10 mouse cellular contexts compared by ENCODE assay signal in the genomic region with DNA sequence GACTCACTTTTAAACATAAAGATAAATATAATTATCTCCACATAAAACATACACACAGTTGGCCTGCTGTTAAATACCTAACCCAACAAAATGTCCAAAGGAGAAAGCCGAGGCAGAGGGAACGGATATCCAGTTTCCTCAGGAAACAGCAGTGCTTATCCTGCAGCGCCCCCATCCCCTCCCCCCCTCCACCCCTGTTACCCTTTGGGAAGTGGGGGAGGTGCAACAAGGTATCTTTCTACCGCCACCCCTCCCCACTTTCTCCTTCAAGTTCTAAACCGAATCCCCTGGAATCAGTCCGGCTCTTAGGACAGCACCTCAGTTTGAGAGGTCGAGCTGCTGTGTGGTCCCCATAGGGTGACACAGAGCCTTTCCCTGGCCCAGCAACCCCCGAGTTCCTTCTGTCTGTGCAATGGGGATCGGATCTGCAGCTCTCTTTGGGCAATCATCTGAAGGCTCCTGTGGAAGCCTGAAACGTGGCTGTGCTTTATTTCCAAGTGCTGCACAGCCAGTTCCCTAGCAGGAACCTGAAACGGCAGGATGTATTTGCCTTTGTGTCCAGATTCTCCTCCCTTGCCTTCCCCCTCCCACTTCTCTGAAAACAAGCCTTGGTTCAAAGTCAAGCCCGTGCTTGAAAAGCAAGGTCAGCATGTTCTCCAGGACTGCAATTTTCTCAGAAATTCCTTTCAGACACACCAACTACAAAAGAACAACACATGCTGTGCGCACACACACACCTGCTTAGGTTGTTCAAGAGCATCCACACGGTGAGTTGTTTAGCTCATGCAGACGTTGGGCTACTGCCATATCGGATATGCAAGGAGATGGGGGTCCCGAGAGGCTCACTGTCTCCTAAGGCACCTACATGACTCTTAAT. TPM values are rescaled to one million over a fixed set of nuclear protein-coding genes. Genes with fewer than 3 reads are reported as not detected.
A peak's percentile ranks its signal among the peaks of the same experiment; 100 is the strongest.
DNase-seq lines count a peak whose midpoint lies in the region; ATAC-seq and TF ChIP-seq lines count a peak whose summit lies in the region.
"Had no signal": no experiment of that assay in that cellular context is flagged by ENCODE, and none has a peak within 500 bp of the region (broad histone marks: within the 10 kb centered on the region; RNA-seq: fewer than 3 reads in every experiment).

No protein-coding gene starts in this region.

- ATAC-seq in intestine, embryonic 14.5 days (replicated peaks; ENCODE audit: low FRiP score, low TSS enrichment, low read depth), result no peak
- ATAC-seq in liver, postnatal 0 days, result peak; percentile 25; the same call in 1 of the 2 replicates
- ATAC-seq in cerebellum, adult (ENCODE audit: insufficient number of reproducible peaks, low FRiP score, low TSS enrichment), result no peak

- no peak for TF ChIP-seq EP300 in liver, postnatal 0 days (IDR thresholded peaks at IDR 0.05; ENCODE audit: low read depth)

- no peak overlapping the region for H3K9ac ChIP-seq in intestine, embryonic 14.5 days (ENCODE audit: low read length)
- no peak overlapping the region for H3K9ac ChIP-seq in liver, postnatal 0 days (replicated peaks)

- H3K27me3 ChIP-seq in intestine, embryonic 14.5 days (replicated peaks; ENCODE audit: control insufficient read depth, insufficient read depth, low read length), result no peaks in the 10 kb centered on the region
- H3K27me3 ChIP-seq in liver, postnatal 0 days (ENCODE audit: insufficient read depth, low read length), result no peaks in the 10 kb centered on the region
- H3K27me3 ChIP-seq: CH12.LX had no signal

- 0 out of 2 replicates have a peak, but pooled peaks have one; percentile 27 for TF ChIP-seq POLR2A in bone marrow macrophage, adult 2 months (IDR thresholded peaks at IDR 0.05; ENCODE audit: borderline replicate concordance, low read depth, low read length)

- DNase-seq in gastrocnemius, postnatal 25 days, result peak; percentile 29
- DNase-seq in gastrocnemius, postnatal 4 days (ENCODE audit: low spot score in 2 of 2), result no peak
- DNase-seq in intestine, embryonic 14.5 days (ENCODE audit: low spot score), result no peak
- no peak for DNase-seq in liver, postnatal 0 days
- no peak for DNase-seq in cerebellum, adult 9-11 months
- no peak for DNase-seq in B cell, adult 2 months

- no peaks in the 10 kb centered on the region for H3K9me3 ChIP-seq in intestine, embryonic 14.5 days (ENCODE audit: control insufficient read depth, low read length)
- H3K9me3 ChIP-seq in liver, postnatal 0 days (ENCODE audit: low read length), result no peaks in the 10 kb centered on the region

- 42% methylated on average over 17 of the region's 17 CpGs for WGBS in intestine, embryonic 14.5 days
- WGBS in liver, postnatal 0 days (ENCODE audit: insufficient replicate concordance), result 35% methylated on average over 17 of the region's 17 CpGs

- H3K4me3 ChIP-seq in bone marrow macrophage, adult 2 months (ENCODE audit: insufficient read depth, low read length), result peak overlapping the region; percentile 10; the same call in 1 of the 2 replicates
- H3K4me3 ChIP-seq in intestine, embryonic 14.5 days (ENCODE audit: low read depth, low read length), result no peak overlapping the region
- no peak overlapping the region for H3K4me3 ChIP-seq in liver, postnatal 0 days (ENCODE audit: low read depth, low read length)

- no peak overlapping the region for H3K4me2 ChIP-seq in intestine, embryonic 14.5 days (ENCODE audit: low read length)
- no peak overlapping the region for H3K4me2 ChIP-seq in liver, postnatal 0 days (ENCODE audit: low read depth, low read length)

- H3K4me1 ChIP-seq in bone marrow macrophage, adult 2 months (ENCODE audit: control insufficient read depth, insufficient read depth, low read length), result peaks cover 76% of the 10 kb centered on the region
- H3K4me1 ChIP-seq in intestine, embryonic 14.5 days (replicated peaks; ENCODE audit: control insufficient read depth, insufficient read depth, low read length), result peaks cover 37% of the 10 kb centered on the region
- H3K4me1 ChIP-seq in liver, postnatal 0 days (ENCODE audit: insufficient read depth), result peaks cover 7% of the 10 kb centered on the region; the same call in 1 of the 2 replicates

- H3K27ac ChIP-seq in bone marrow macrophage, adult 2 months (ENCODE audit: insufficient read depth, low read depth, low read length), result peak overlapping the region; percentile 98
- H3K27ac ChIP-seq in intestine, embryonic 14.5 days (ENCODE audit: low read depth), result peak overlapping the region; percentile 49
- H3K27ac ChIP-seq in liver, postnatal 0 days (ENCODE audit: low read depth), result peak overlapping the region; percentile 55

- peaks cover 42% of the 10 kb centered on the region for H3K36me3 ChIP-seq in intestine, embryonic 14.5 days (ENCODE audit: control insufficient read depth, insufficient read depth, low read length)
- peaks cover 22% of the 10 kb centered on the region for H3K36me3 ChIP-seq in liver, postnatal 0 days (replicated peaks; ENCODE audit: insufficient read depth, low read length)

- TF ChIP-seq CTCF in bone marrow macrophage, adult 2 months (IDR thresholded peaks at IDR 0.05; ENCODE audit: low read depth, low read length), result no peak
- no peak for TF ChIP-seq CTCF in liver, postnatal 0 days (IDR thresholded peaks at IDR 0.05; ENCODE audit: low read depth)

RNA-seq across cellular contexts. Expression of gene Naa20, which starts 17.6 kb away (rescaled TPM):
- total RNA-seq in gastrocnemius, postnatal 25 days (2021), result 10 to 100 TPM; 54.6 to 57.2 TPM
- 10 to 100 TPM; 65.0 to 72.0 TPM for total RNA-seq in gastrocnemius, postnatal 4 days (2021)
- polyA plus RNA-seq in bone marrow macrophage, adult 2 months (2012; ENCODE audit: insufficient read depth, insufficient read length, missing spikeins), result 77.3 and 85.4 TPM in 2 replicates
- polyA plus RNA-seq in intestine, embryonic 14.5 days (2014; fragmentation: Nextera tagmentation; extraction: Ambion mirVana), result 171 and 181 TPM in 2 replicates
- 55.0 and 60.0 TPM in 2 replicates for polyA plus RNA-seq in liver, postnatal 0 days (2015; fragmentation: Nextera tagmentation; extraction: Ambion mirVana)

RNA-seq across cellular contexts. Expression of gene Cfap61, which starts 50.3 kb away (rescaled TPM):
- not detected for total RNA-seq in gastrocnemius, postnatal 25 days (2021)
- total RNA-seq in gastrocnemius, postnatal 4 days (2021), result not detected
- polyA plus RNA-seq in bone marrow macrophage, adult 2 months (2012; ENCODE audit: insufficient read depth, insufficient read length, missing spikeins), result not detected in 2 replicates
- polyA plus RNA-seq in intestine, embryonic 14.5 days (2014; fragmentation: Nextera tagmentation; extraction: Ambion mirVana), result 0.24 and 0.38 TPM in 2 replicates
- polyA plus RNA-seq in liver, postnatal 0 days (2015; fragmentation: Nextera tagmentation; extraction: Ambion mirVana), result 0.05 TPM in 1 of 2 replicates, not detected in the other
- total RNA-seq: CH12.LX; gastrocnemius, adult 18-20 months had no signal

RNA-seq across cellular contexts. Expression of gene Crnkl1, which starts 50.5 kb away (rescaled TPM):
- total RNA-seq in gastrocnemius, postnatal 25 days (2021), result 10 to 100 TPM; 13.3 to 14.2 TPM
- 10 to 100 TPM; 17.8 to 20.4 TPM for total RNA-seq in gastrocnemius, postnatal 4 days (2021)
- polyA plus RNA-seq in bone marrow macrophage, adult 2 months (2012; ENCODE audit: insufficient read depth, insufficient read length, missing spikeins), result 18.2 and 22.0 TPM in 2 replicates
- 22.8 and 24.3 TPM in 2 replicates for polyA plus RNA-seq in intestine, embryonic 14.5 days (2014; fragmentation: Nextera tagmentation; extraction: Ambion mirVana)
- polyA plus RNA-seq in liver, postnatal 0 days (2015; fragmentation: Nextera tagmentation; extraction: Ambion mirVana), result 9.7 and 10.7 TPM in 2 replicates
